Mouse (Mus musculus) right cerebral cortex, postnatal 10 days (tissue): ENCODE data around the gene Mrpl27.
"Not testable (repeated sequence)": the region's sequence is repeated elsewhere in the genome, so short reads cannot be mapped to it uniquely, and the experiment has no call there.

Source experiments
- DNase-seq, 2 experiments: peaks; one replicate each; pipeline ENCODE4 v3.0.0; 2021; ENCODE audit warnings: low spot score in 2 of 2

Gene Mrpl27

GRCm38 (mm10) chr11:94674984-94675383 is 21.4 kb downstream of the Mrpl27 start:
- DNase-seq: no peak

- no peak for DNase-seq
These were observed 21.9 kb downstream of the Mrpl27 start for GRCm38 (mm10) chr11:94675446-94675845.

GRCm38 (mm10) chr11:94676308-94676707 is 22.7 kb downstream of the Mrpl27 start:
- DNase-seq: no peak

GRCm38 (mm10) chr11:94676754-94677606 is 23.4 kb downstream of the Mrpl27 start, which contains the start of gene Xylt2:
Gene Xylt2, minus strand, starts transcription at chr11:94677515.
- peak; percentile 94 for DNase-seq

- no peak for DNase-seq
These were observed 24.1 kb downstream of the Mrpl27 start for GRCm38 (mm10) chr11:94677607-94678145.

GRCm38 (mm10) chr11:94680639-94681038 is 27.1 kb downstream of the Mrpl27 start:
- DNase-seq: no peak

GRCm38 (mm10) chr11:94681640-94682039 is 28.1 kb downstream of the Mrpl27 start:
- no peak for DNase-seq

GRCm38 (mm10) chr11:94682427-94682826 is 28.9 kb downstream of the Mrpl27 start:
- DNase-seq: no peak

- no peak for DNase-seq
These were observed 33.6 kb downstream of the Mrpl27 start for GRCm38 (mm10) chr11:94687178-94687577.

GRCm38 (mm10) chr11:94692502-94692901 is 38.9 kb downstream of the Mrpl27 start:
- not testable (repeated sequence) for DNase-seq

GRCm38 (mm10) chr11:94695508-94695907 is 41.9 kb downstream of the Mrpl27 start:
- DNase-seq: no peak

GRCm38 (mm10) chr11:94697140-94697539 is 43.6 kb downstream of the Mrpl27 start:
- DNase-seq: no peak

- no peak for DNase-seq
These were observed 44.3 kb downstream of the Mrpl27 start for GRCm38 (mm10) chr11:94697703-94698464.

GRCm38 (mm10) chr11:94699399-94699798 is 45.8 kb downstream of the Mrpl27 start:
- no peak for DNase-seq

- no peak for DNase-seq
These were observed 48.0 kb downstream of the Mrpl27 start for GRCm38 (mm10) chr11:94701401-94702215.

- no peak for DNase-seq
These were observed 48.6 kb downstream of the Mrpl27 start for GRCm38 (mm10) chr11:94702216-94702610.

- no peak for DNase-seq
These were observed 50.5 kb downstream of the Mrpl27 start for GRCm38 (mm10) chr11:94704020-94704419.

- DNase-seq: no peak
These were observed 50.9 kb downstream of the Mrpl27 start, which contains the start of gene Gm11541 for GRCm38 (mm10) chr11:94704472-94704871. Gene Gm11541, minus strand, starts transcription at chr11:94704499.
